Mouse (Mus musculus) urinary bladder, adult 2 months (tissue): Measurements from ENCODE around the gene Smg6. TPM values are rescaled to one million over a fixed set of nuclear protein-coding genes. Genes with fewer than 3 reads are reported as not detected.

ENCODE experiments used
- DNase-seq: peaks from one replicate; pipeline ENCODE4 v3.0.0; 2022; ENCODE audit warnings: low spot score
- polyA plus RNA-seq: library from polyadenylated mRNA; depleted of rRNA; stranded (reverse); fragments of >200 nt; gene quantifications from 2 replicates; pipeline ENCODE4 v1.2.3, GENCODE M21; 2012

The Smg6 gene
- polyA plus RNA-seq, 1 experiment, result 29.4 TPM

DNA sequence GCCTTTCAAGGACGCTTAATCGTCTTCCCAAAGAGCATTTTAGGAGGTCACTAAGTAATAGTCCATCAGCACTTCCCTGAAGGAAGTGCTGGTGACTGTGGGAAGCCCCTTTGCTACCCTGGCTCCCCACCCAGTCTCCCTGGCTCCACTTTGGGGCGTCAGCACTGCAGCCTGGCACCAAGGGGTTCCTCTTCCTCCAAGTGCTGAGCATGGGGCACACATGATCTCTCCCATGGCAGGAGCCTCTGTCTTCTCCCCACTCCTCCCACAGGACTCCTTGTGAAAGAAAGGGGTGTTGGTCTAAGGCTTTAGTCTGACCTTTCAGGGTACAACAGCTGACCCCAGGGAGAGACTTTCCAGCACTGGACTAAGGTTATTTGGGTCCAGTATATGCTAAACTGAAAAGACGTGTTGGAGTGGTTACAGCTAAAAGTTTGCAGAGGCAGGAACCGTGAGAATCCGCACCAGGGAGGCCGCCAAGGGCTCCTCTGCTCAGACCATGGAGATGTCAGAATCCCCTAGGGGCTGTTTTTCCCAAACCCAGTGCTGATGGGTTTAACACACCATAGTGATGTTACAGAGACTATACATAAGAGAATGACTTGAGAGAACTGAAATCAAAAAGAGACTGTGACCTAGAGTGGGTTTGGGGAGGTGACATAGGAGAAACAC, 122.2 kb downstream of the Smg6 start:
- no peak for DNase-seq

DNA sequence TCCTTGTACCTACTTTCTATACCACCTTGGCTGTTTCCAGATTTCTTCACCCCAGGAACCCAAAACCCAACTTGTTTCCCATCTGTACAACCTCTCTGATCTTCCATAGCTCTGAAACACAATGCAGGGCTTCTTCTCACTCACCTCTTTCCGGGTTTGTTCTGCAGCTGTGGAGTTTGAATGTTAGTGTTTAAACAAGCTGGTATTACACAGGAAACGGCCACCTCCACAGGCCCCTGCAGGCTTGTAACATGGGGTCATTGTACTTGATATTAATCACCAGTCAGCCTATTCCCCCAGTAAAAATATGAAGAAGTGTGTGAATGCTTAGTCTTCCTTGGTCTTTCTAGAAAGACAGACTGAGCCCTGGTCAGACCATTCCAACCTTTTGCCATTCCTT, 123.5 kb downstream of the Smg6 start:
- DNase-seq, result no peak

DNA sequence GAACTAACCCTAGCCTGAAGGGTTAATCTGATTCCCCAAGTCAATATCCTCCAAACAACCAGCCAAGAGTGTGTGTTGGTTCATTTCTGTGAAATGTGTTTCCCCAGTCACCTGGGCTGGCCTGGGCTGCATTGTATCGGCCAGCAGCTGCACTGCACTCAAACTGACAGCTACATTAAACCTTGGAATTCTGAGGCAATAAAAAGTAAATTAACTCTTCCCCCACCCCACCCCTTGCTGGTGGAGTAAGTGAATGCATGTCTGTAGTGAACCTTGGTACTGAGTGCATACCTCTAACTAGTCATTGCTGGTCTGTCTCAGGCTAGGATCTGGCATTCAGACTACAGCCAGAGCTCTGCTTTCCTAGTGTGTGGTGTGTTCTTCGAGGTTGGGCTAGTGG, 124.2 kb downstream of the Smg6 start:
- DNase-seq, result no peak

DNA sequence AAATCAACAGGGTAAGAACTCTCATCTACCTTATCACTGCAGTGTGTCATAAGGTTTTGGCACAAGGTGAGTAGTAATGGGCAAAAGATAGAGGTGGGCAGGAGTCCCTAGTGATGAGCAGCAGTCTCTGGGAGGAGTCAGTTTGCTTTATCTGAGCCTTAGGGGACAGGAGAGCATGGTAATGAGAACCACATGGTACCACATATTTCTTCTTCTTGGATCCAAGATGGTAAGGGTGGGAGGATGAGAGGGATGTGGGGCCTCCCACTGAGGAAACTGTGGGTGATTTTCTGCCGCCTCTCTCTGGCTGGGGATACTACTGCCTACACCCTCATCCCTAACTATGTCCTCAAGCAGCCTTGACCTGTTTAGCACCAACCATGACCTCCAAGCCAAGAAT, 125.6 kb downstream of the Smg6 start:
- no peak for DNase-seq

DNA sequence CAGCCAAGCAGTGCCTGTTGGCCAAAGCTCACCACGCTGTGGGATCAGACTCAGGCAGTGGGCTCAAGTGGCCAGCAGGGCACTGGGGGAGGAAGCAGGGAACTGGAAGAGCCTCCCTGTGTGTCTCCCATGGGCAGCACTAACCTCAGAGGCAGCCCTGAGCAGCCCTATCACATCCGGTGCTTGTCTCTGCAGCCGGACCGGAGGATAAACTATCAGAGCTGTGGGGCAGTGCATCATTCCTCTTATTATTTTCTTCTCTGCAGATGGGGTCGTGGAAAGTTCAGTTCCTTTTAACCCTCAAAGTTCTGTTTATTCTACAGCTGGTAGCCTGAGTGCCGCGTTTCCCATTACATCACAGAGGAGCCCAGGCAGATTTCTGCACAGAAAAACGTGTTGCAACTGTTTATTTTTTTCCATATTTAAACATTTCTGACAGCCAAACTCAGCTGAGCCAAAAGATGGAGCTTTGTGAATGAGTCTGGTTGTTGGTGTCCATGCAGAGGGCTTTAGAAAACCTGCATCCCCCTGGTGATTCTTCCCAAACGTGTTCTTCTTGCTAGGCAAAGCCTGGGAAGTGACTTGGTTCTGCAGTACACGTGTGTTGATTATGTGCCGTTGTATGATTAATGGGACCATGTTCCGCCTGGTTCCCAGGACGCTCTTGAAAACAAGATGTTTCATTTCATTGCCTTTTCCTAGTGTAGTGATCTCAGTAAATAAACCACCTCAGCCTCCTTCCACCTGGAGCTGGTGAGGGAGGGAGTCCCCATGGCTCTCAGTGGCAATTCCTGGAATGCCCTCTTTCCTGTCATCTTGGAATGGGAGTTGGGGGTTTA, 126.3 kb downstream of the Smg6 start:
- no peak for DNase-seq

DNA sequence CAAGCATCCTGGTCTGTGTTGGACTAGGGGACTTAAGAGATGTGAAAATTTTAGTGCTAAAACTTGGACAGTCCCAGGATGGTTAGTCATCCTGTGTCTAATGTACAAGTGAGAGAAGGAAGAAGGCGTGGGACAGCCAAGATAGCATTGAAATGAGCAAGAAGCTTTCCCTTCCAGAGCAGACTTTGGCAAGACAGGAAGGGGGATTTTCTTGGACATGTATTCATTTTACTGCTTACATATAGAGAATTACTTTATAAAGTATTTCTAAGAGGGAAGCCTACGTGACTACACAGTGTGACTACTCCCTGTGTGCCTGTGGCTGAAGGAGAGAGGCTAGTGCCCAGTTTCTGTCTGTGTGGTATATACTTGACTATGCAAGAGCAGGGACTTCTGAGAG, 127.4 kb downstream of the Smg6 start:
- no peak for DNase-seq

DNA sequence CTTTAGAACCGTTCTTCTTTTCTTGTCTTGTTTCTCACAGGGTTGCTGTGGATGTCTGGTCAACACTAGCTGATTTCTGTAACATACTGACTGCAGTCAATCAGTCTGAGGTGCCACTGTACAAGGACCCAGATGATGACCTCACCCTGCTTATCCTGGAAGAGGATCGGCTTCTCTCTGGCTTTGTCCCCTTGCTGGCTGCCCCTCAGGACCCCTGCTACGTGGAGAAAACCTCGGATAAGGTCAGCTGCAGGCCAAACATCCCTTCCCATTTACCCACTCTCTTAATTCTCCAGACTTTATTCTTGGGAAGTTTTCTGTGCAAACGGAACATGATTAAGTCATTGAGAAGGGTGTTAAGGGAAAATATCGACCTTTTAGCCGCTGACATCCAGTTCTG, 128.1 kb downstream of the Smg6 start:
- no peak for DNase-seq

DNA sequence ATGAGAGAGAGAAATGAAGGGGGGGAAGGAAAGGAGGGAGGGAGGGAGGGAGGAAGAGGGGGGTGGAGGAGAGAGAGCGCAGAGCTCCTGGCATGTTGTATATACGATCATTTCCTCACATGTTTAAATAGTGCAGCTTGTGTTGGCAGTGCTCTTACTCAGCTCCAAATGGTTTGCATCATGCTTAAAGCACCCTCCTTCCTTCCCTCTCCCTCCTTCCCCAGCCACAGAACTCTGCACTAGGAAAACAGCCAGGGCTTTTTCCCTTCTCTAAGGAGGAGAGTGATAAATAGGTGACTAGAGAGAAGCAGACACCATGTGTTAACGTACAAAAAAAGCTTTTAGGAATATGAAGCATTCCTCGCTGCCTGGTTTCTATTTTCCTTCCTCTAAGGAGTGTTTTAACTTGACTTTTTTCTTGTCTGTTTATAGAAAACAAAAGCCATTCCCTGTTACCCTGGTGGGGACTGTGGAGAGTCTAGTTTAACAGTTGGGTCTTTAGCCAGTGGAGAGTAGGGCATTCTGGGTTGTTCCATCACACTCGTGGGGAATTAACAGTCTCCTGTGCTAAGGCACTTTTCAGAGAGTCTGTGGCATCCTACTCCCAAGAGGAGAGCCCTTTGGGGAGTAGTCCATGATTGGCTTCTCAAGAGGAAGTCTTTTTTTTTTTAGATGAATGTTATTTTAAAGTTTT, 128.7 kb downstream of the Smg6 start:
- DNase-seq, result no peak

DNA sequence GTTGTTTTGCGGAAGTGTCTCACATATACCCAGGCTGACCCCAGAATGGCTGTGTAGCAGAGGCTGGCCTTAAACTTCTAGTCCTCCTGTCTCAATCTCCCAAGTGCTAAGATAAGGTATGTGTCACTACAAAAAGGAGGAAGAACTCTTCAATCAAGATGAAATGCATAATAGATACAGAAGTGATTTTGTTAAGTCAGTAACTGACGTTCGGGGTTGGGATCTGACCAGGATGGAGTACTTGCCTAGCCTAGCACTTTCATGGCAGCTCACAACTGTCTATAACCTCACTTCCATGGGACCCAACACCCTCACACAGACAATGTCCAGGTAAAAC, 129.2 kb downstream of the Smg6 start:
- DNase-seq, result no peak

DNA sequence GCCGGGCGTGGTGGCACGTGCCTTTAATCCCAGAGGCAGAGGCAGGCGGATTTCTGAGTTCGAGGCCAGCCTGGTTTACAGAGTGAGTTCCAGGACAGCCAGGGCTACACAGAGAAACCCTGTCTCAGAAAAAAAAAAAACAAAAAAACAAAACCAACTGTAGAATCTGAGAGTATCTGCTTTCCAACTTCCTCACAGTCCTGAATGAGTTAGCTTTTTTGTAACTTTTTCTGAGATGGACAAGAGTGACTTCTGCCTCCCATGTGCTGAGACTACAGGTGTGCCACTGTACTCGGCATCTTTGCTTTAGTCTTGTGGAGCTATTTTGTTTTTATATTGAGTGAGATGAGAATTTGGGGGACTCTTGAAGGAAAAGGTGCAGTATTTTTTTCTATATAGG, 137.0 kb downstream of the Smg6 start:
- DNase-seq, result no peak

DNA sequence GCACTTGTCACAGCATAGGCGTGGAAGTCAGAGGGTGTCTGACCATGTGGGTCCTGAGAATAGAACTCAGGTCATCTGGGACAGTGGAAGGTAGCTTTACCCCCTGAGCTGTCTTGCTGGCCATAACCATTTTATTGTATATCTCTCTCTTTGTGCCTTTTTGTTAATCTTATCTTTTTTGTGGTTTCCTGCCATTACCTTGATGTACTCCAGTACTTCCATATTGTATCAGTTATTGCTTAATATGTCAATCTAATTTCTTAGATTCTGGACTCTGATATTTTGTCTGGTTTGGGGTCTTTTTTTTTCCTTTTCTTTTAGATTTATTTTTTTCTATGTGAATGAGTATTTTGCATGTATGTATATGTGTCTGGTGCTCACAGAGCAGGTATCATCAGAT, 138.6 kb downstream of the Smg6 start:
- no peak for DNase-seq

DNA sequence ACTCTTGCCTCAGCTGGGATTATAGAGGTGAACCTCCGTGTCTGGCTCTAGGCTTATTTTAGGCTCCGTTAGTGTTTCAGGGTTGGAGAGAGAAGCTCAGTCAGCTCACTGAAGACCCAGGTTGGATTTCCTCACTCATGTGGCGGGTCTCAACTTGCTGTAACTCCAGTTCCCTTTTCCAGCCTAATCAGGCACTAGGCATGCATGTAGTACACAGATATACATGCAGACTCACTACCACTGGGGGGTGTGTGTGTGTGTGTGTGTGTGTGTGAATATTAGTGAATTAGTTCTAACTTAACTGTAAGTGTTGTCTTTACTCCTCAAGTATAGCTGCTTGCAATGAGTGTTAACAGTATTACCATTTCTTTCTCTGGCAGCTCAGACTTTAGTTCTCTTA, 145.7 kb downstream of the Smg6 start:
- DNase-seq, result no peak

DNA sequence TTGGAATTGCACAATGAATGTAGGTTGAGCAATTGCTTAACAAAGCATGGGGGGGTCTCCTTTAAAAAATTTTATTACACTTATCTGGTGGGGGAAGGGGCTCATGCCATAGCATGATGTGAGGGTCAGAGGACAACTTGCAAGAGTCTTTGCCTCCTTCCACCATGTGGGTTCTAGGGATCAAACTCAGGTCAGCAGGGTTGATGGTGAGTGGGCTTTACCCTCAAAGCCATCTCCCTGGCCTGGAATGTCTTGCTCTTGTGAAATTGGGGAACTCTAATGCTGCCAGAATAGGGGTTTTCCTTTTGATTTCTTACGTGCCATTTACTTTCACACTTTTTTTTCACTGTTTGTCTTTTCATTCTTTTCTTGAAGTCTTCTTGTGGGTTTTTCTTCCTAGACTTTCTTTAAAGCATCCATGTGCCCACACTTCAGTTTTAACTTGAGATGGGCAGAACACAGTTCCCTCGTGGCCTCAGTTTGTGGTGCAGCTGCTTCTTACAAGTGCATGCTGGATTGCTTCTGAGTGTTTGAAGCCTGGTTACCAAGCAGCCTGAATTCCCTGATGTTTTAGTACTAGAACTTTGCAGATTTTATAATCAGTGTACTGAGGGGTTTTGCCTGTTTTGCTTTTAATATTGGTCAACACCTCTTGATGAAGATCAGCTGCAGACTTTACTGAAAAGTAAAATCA, 147.5 kb downstream of the Smg6 start:
- no peak for DNase-seq

DNA sequence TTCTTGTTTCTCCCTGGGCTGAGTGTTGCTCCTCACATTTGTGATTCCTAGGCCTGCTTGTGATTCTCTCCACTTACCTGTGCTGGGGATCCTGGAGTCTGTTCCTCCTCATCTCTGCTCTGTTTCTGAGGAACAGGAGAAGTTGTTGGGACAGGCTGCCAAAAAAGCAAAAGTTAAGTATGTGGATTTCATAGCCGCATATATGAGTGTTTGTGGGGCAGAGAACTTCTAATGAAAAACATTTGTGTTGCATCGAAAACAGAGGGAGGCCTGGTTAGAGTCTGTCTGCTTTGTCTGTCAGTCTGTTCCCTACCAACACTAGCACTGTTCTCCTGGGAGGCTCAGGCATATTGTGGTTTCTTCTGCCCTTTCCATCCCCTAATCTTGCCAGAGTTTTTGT, 148.1 kb downstream of the Smg6 start:
- no peak for DNase-seq

DNA sequence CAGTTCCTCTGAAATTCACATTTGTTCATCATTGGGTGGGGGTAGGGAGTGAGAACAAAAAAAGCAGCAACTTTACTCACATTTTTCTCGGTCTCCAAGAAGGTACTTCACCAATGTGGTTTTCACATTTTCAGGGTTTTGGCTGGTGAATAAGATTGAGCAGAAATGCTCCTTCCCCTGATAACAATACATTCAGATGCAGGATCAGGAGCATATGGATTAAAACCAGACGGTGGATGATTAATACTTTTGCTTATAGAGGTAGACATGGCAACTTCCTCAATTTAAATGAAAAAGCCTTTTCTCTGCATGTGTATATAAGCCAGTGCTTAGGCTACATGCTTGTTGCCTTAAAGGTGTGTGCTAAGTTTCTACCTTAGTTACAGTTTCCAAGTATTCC, 148.9 kb downstream of the Smg6 start:
- DNase-seq, result no peak

DNA sequence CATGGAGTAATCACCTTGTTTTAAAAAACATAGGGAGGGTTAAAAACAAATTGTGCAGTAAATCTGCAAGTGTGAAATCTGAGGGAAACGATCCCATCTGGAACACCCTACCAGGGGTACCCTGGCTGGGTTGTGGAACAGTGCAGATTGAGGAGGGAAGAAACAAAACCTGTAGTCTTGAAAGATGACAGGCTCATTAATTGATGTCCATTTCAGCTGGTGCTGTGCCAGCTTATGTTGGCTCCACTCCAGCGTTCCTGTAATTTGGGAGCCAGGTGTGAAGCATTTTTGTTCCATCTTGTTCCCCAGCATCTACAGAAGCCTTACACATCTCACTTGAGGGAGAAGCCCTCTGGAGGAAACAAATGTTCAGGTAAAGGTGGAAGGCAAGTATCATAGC, 153.0 kb downstream of the Smg6 start:
- DNase-seq, result no peak

DNA sequence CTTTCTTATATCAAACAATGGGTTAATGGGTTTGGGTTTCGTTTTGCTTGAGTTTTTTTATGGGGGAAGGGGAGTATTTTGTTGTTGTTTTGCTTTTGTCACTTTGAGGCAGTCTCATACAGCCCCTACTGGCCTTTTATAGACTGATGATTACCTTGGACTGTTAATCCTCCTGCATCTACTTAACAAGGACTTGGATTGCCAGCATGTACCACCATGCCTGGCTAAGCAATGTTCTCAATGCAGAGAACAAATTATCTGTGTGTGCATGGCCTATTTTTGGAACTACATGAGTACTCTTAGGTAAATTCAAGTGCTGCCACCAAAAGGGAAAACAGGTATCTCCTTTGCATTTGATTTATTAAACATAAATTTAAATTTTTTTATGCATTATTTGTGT, 157.4 kb downstream of the Smg6 start:
- DNase-seq, result no peak

DNA sequence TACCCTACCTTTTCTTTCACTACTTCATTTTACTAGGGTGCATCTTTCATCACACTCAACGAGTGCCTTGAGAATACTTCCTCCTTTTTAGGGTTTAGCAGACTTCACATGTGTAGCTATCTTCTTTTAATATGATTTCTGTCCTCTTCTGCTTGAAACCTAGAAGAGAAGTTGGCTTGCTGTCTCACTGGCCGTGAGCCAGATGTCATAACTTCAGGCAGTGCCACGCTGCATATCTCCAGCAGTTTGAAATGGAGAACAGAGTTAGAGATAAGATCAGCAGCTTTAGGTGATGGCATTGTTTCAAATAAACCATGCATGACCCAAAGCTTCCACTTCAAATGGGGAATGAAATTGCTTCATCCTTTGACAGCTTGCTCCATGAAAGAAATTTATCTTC, 166.5 kb downstream of the Smg6 start:
- DNase-seq, result no peak

DNA sequence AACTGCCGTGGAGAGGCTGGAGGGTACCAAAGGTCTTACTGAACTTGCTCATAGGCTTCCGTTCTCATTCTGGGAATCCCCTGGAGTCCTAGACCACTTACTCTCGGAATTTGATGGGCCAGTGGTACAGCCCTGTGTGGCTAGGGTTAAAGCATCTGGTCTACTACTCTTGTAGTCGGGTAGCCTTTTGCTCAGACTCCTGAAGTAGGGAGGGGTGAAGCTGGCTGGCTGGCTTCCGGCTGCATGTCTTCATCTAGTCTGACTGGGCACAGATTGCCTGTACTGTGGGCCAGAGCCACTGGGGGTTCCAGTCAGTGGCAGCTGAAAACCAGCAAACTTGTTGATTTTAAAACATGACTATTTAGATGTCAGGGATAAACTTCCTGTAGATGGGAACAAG, 167.0 kb downstream of the Smg6 start:
- DNase-seq, result no peak

DNA sequence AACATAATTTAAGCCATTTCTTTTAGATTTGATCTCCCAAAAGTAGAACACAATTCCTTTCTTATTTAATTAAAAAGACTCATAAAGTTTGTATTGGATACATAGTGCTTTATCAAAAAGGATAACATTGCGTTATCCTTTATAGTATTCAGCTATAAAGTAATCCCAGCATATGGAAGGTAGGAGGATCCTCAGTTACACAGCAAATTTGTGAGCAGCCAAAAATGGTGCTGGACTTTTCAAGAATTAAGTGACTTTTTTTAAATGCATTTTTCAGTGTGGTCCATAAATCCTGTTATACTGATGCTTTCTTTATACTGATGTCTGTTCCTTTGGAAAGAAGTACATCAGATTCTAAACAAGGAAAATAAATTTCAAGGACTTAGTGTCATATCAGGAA, 169.1 kb downstream of the Smg6 start:
- DNase-seq, result no peak

DNA sequence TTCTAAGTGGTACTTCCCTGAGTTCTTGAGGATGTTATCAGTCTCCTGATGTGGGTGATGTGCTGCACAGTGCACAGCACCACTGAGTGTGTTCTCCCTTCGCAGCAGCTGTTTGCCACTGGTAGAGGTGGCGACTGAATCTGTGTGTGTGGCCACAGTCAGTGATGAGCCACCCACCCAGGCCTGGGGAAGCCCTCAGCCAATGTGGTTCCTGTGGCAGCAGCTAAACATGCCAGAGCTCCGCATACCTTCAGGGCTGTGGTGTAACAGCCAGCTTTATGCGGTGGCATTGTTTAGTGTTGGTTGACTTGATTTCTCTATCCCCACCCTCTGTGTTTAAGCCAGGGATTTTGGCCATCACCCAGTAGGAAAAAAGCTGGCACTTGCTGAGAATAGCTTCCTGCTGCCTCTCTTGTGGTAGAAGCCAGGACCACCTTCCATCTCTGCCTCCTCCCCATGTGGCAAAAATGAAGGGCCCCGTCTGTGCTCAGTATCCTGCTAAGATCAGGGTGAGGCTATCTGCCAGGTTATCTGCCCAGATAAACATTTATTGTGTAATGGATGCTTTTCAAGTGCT, 177.2 kb downstream of the Smg6 start:
- DNase-seq, result no peak

DNA sequence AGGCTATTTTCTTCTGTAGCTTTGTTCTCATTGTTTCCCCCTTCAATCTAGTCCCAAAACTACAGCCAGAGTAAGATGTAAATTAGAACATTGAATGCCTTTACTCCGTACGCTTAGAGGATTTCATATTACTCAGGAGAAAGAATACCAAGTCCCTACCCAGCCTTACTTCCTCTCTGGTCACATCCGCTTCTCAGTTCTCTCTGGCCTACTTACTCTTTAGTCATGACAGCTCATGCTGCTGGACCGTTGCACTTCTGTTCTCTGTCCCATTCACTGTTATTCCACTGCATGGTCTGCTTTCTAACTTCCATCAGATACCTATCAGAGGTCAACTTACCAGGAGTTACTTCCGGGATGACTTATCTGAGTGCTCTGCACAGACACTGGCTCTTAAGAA, 181.0 kb downstream of the Smg6 start:
- DNase-seq, result no peak
